Mouse (Mus musculus) adrenal gland, adult 18-20 months (tissue): ENCODE results near the gene Fscn1. TPM values are rescaled to one million over a fixed set of nuclear protein-coding genes. Genes with fewer than 3 reads are reported as not detected.
A peak's percentile ranks its signal among the peaks of the same experiment; 100 is the strongest.

ENCODE experiments used
- DNase-seq, 2 experiments: peaks; one replicate each; pipeline ENCODE4 v3.0.0; 2021 to 2022; ENCODE audit warnings: low spot score in 2 of 2
- total RNA-seq, 2 experiments: library from RNA; stranded (reverse); gene quantifications; 1 replicate in 1 of 2; 2 replicates in 1 of 2; pipeline ENCODE4 v1.2.3; 2021

The Fscn1 gene
- total RNA-seq, 2 experiments from 2014 or later = 17.3 to 25.6 TPM

DNA sequence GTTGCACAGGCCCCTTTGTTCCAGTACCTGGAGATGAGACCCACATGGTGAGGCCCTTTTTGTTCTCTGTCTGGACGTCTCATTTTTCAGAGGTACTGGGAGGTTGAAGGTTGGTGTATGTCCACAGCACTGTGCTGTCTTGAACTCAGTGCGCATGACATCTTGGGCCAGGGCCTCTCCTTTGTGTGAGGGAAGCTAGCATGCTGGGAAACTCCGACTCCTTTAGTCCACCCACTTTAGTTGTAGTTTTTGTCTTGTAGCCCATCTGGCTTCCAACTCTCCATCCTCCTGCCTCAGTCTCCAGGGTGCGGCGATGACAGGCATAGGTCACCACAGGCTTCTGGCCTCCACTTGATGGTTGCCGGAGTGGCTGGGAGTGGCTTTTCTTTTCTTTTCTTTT is 4.5 kb downstream of the Fscn1 start:
- DNase-seq = no peak

DNA sequence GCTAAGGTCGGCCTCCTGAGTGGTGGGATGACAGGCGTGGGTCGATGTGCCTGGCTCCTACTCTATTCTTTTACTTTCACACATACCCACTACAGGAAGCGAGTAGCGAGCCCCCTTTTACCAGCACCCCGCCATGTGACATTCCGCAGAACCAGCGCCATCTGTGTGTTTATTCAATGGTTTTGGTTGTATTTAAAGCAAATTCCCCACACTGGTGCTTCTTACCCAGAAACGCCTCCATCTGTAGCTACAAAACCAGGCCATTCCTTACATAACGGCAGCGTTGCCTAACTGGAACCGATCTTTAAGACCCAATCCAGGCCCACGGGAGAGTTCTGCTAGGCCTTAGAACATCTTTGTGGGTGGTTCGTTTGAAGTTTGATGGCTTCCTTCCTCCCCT is 8.3 kb downstream of the Fscn1 start:
- DNase-seq = no peak

DNA sequence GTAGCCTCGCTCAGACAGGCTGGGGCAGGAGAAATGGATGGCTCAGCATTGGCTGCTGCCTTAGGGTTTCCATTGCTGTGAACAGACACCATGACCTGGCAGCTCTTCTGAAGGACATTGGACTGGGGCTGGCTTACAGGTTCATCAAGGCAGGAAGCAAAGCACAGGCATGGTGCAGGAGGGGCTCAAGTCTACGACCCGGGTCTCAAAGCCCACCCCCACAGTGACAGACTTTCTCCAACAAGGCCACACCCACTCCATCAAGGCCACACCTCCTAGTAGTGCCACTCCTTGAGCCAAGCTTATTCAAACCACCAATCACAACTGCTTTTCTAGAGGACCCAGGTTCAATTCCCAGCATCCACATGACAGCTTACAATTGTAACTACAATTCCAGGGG is 13.8 kb downstream of the Fscn1 start:
- DNase-seq = no peak

DNA sequence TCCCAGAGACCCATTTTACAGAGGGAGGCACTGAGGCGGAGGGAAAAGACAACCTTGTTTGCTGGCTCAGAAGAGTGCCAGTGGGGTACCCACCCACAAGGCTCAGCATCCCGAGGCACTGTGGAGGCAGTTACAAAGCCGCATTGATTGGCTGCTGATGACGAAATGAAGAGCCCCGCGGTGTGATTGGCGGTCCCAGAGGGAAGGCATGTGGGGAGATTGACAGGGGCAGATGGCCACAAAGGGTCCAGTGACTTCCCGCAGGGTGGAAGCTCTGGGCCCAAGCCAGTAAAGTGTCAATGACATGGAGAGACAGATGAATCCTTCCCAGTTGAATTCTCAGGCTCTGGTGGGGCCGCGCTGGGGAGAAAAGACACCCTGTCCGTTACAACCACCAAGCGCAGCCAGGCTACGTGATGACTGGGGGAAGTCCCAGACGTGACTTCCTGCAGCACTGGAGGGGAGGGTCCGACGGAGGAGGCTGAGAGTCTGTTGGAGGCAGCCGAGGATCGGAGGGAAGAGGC is 14.5 kb downstream of the Fscn1 start:
- DNase-seq = no peak

DNA sequence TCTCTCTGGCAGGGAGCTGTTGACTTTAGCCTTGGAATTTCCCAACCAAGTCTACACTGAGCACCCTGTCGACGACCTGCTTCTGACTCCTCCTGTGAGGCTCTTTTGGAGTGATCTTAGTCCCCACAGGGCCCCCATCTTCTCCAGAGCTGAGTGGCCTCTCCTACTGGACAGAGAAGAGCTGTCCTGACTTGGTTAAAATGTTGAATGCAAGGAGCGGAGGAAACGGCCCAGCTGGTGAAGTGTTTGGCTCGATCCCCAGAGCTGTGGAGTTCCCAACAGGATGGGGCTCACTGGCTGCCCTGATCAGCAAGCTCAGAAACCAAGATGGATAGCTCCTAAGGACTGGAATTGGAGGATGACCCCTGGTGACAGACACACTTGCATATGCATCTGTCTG is 16.4 kb downstream of the Fscn1 start:
- DNase-seq = no peak

DNA sequence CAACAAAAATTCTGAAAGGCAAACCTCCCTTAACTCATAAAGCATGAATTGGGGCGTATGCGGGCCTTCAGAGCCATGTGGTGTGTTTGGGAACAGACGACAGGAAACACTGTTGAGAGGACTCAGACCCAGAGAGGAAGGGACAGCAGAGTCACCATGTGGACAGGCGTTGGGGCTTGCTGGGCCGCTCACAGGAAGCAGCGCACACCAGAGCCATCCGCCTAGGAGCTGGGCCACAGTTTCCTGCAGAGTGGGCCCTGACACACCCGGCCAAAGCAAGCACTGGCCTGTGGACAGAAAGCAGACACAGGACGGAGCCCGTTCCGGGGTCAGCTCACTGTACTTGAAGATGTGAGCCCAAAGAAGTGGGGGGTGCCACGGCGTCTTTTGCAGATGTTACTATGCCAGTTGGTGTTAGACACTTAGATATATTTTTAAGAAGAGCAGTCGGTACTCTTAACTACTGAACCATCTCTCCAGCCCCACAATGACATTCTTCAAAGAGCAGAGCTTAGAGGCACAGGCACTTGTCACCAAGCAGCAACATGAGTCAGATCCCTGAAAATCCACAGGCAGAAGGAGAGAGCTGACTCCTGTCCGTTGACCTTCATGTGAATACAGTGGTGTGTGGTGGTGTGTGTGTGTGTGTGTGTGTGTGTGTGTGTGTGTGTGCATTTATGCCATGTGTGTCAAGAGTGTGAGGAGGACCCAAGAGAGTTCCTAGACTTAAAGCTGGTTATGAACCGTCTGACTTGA is 22.1 kb downstream of the Fscn1 start:
- DNase-seq = no peak

DNA sequence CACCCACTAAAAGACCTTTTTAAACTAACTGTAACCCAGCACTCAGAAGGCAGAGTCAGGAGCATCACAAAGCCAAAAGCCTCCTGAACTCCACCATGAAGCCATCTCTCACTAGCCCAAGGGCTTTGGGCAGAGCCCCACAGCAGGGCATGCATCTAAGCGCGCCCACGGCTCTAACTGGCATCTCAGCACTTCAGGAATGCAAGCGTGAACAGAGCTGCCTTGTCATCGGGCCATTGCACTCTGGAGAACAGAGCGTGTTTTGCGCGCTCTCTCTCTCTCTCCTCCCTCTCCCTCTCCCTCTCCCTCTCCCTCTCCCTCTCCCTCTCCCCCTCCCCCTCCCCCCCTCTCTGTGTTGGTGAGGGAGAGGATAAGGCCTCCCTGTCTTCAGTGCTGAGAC is 23.0 kb downstream of the Fscn1 start:
- no peak for DNase-seq

DNA sequence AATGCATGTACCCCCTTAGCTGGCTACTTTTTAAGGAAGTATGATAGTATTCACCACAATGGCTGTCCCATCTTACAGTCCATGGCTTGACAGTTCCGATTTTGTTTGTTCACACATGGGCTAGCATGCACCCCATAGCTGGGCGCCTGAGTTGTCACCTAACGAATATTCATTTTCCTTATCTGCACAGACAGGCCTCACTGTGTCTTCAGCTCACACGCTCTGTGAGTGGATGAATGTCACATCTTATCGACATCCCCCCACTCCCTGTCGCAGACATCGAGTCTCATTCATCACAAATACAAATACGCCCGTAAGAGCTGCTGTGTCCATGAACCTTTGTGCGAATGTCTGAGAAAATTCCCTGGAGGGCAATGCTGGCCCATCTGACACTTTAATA is 24.1 kb downstream of the Fscn1 start:
- no peak for DNase-seq

DNA sequence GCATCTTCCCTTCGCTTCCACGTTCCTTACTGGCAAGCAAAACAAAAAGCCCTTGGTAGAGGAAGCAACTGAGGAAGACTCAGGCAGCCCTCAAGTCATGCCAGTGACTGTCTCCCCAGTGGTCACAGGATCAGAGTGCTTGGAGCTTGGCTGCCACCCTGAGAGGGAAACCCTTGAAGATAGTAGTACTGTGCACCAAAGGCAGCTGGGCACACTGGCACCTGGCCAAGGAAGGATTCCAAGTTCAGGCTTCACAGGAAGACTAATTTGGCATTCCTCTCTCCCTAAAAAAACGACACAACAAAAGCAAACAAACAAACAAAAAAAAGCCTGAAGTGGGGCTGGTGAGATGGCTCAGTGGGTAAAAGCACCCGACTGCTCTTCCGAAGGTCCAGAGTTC is 28.4 kb downstream of the Fscn1 start:
- DNase-seq = no peak

DNA sequence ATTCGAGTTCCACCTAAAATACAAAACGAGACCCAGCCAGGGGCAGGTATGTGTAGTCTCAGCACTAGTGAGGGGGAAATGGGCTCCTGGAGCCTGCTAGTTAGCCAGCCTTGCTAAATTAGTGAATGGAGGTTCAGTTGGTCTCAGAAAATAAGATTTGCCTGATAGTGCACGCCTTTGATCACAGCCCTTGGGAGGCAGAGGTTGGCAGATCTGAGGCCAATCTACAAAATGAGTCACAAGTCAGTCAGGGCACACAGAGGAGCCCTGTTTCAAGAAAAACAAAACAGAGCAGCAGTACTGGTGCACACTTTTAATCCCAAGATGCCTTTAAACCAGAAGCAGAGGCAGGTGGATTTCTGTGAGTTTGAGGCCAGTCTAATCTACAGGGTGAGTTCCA is 29.0 kb downstream of the Fscn1 start:
- no peak for DNase-seq

DNA sequence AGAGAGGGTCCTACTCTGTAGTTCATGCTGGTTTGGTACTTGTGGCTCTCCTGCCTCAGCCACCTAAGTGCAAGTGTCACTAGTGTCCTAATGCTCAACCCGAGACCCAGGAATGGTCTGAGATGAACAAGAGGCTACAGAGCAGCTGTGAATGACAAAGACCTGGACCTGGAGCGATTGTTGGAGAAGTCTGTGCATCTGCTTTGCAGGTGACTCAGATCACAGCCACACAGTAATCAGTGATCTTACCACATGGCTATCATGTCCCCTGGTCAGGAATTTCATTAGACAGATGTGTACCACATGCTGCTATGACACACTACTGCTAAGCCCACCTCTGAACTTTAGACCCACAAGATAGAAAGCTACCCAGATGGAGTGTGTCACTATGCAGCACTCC is 34.6 kb downstream of the Fscn1 start:
- no peak for DNase-seq

DNA sequence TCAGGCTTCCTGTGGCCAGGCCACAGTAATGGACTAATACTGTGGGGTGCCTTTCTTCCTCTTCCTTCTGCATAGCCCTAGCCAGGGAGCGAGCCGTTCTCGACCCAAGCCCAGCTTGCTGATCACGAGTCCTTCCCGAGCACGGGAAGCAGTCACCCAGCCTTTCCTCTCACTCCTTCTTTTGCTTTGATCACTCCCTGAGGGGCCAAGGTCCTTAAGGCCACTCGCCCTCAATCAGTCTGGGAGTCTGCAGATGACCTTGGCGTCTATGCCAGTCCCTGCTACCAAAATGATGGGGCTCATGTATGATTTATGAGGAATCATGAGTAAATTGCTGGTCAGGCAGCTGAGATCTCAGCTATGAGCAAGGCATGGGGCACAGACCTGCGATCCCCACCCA is 37.4 kb downstream of the Fscn1 start:
- DNase-seq = peak in 1 of 2 experiments; percentile 40

DNA sequence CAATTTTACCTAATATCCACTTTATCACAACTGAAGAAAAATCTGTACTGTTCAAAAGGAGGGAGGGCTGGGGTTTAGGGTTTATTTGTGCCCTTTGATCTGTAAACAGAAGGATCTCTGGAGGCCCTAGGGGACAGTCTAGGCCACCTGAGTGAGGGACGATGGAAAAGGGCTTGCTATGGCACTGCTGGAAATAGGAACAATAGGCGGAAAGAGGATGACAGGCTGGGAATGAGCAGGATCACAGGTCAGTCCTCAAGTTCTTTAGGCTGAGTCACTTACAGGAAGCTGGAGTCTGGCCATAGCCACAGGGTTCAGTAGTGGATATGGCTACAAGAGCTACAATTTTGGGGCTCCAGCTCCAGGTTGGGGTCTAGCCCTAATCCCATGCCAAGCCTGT is 38.0 kb downstream of the Fscn1 start:
- no peak for DNase-seq

DNA sequence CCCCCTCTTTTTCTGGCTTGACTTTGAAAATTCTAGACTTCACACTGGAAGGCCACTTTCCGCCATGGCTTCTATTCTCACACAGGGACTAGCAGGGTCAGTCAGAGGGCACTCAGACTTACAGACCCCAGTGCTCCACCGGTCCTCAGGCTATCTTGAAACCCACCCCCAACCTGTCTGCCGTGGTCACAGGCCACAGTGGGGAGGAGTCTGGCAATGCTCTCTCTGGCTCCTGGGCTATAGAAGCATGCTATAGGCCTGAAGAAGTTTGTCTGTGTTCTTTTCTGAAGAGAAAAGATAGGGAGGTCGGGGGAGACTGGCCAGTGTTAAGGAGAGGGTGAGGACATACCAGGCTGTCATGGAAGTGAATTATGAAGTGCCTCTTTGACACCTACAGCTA is 39.9 kb downstream of the Fscn1 start:
- no peak for DNase-seq

DNA sequence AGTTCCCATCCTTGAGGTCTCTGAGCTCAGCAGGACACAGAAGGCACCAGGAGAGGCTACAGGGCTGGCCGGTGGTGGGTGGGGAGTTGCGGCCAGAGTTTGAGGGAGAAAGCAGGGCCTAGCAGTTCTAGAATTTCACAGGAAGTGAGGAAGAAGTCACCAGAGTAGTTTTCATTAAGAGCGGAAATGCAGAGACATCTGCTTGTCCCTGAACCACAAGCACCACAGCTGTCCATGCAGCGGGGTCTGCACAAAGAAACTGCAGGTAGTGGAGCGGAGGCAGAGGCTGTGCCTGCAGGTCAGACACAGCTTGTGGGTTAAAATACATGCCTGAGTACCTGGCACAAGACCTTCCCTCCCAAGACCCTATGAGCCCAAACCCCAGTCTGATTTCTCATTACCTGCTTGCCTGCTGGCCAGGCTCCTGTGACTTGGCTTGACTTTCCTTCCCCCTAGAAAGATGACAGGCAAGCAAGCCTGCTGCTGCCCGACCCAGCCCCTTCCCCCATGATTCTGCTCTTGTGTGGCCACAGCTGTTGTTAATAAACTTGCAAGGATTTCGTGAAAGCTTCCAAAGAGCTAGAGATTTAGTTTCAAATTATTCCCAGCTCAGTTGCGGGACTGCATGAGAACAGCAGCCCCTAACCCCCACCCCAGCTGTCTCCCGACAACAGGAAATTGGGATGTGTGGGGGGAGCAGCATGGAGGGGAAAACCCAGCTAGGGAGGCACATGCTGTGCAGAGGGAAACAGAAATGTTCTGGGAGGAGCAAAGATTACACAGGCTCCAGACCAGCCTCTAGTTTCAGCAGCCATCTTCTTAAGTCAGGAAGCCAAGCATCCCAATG is 40.7 kb downstream of the Fscn1 start:
- DNase-seq = no peak

DNA sequence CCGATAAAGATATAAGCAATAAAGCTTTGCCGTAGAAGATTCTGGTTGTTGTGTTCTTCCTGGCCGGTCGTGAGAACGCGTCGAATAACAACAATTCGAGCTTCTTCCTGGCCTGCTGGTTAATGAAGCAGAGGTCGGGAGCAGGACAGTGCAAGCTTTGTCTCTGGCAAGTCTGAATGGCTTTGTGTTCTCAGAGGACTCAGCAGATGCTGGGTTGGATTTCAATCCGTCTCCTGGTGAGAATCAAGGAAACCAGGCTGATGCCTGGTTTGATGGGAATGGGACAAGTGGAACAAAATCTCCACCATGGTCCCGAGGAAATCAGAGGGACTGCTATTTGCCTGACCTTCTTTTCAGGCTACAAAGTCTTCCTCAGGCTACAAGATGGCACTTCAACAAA is 49.2 kb downstream of the Fscn1 start:
- no peak for DNase-seq

DNA sequence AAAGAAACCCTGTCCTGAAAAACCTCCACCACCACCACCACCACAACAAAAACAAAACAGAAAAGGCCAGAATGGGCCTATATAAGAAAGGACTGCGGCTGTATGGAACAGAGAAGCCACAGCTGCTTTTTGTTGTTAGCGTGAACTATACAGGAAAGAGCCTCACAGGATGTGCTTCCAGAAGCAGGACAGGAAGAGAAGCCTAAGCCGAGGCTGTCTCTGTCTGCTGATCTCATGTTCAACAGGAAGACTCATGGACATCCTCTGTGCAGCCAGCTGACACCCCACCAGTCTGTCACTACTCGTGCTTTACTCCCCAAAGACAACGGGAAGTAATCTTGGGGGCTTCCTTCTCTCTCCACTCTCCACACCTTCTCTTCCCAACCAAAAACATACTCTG is 57.3 kb downstream of the Fscn1 start:
- DNase-seq = no peak

Other genes starting within 250 kb of the Fscn1 start
- 10 to 100 TPM; 46.4 to 57.7 TPM for gene Tnrc18, start 142.7 kb upstream of the Fscn1 start, total RNA-seq
- 1 to 10 TPM; 8.0 to 9.5 TPM for gene Fbxl18, start 64.9 kb upstream of the Fscn1 start, total RNA-seq
- 1,000 to 10,000 TPM; 2,759 to 3,567 TPM for gene Actb, start 53.6 kb upstream of the Fscn1 start, total RNA-seq
- gene Rnf216, start 152.7 kb downstream of the Fscn1 start, total RNA-seq = 10 to 100 TPM; 33.6 to 44.9 TPM
- gene Olfr718-ps1, start 187.2 kb downstream of the Fscn1 start, total RNA-seq = not detected
- gene Rbak, start 220.4 kb downstream of the Fscn1 start, total RNA-seq = 10 to 100 TPM in 1 of 2 experiments, 1 to 10 TPM in 1; 9.7 to 10.8 TPM
- gene Spdye4b, start 220.7 kb downstream of the Fscn1 start, total RNA-seq = not detected